Mouse (Mus musculus): ENCODE results near the gene Pnma1.

Pnma1 gene

GRCm38 (mm10) chr12:84152352-84153190, 4.3 kb upstream of the Pnma1 start:
- DNase-seq = no peak

GRCm38 (mm10) chr12:84151911-84152310, 3.6 kb upstream of the Pnma1 start:
- DNase-seq = no peak

- no peak for DNase-seq
These were observed 2.7 kb upstream of the Pnma1 start for GRCm38 (mm10) chr12:84150976-84151375.

- DNase-seq = no peak
These were observed 1.7 kb upstream of the Pnma1 start for GRCm38 (mm10) chr12:84149971-84150370.

GRCm38 (mm10) chr12:84148622-84149012, 328 bp upstream of the Pnma1 start:
- DNase-seq = no peak

- DNase-seq = peak; percentile 44
These were observed 5.8 kb downstream of the Pnma1 start for GRCm38 (mm10) chr12:84142281-84143050.

- DNase-seq = no peak
These were observed 7.0 kb downstream of the Pnma1 start for GRCm38 (mm10) chr12:84141271-84141670.

GRCm38 (mm10) chr12:84140135-84140534, 8.2 kb downstream of the Pnma1 start:
- no peak for DNase-seq

GRCm38 (mm10) chr12:84137131-84137530, 11.2 kb downstream of the Pnma1 start:
- DNase-seq = no peak

GRCm38 (mm10) chr12:84132265-84132664, 16.0 kb downstream of the Pnma1 start:
- DNase-seq = peak; percentile 40

- DNase-seq = no peak
These were observed 18.4 kb downstream of the Pnma1 start for GRCm38 (mm10) chr12:84129931-84130330.

- no peak for DNase-seq
These were observed 19.7 kb downstream of the Pnma1 start for GRCm38 (mm10) chr12:84128576-84128975.

GRCm38 (mm10) chr12:84126899-84127298, 21.4 kb downstream of the Pnma1 start:
- no peak for DNase-seq

- DNase-seq = no peak
These were observed 22.4 kb downstream of the Pnma1 start for GRCm38 (mm10) chr12:84125892-84126291.

GRCm38 (mm10) chr12:84119584-84119983, 28.7 kb downstream of the Pnma1 start:
- no peak for DNase-seq

GRCm38 (mm10) chr12:84114153-84114994, 33.9 kb downstream of the Pnma1 start, which contains the start of gene Dnal1:
Gene Dnal1, plus strand, starts transcription at chr12:84114366.
- peak; percentile 96 for DNase-seq

- DNase-seq = no peak
These were observed 34.6 kb downstream of the Pnma1 start for GRCm38 (mm10) chr12:84113676-84114075.

GRCm38 (mm10) chr12:84110814-84111213, 37.5 kb downstream of the Pnma1 start:
- DNase-seq = no peak

GRCm38 (mm10) chr12:84109924-84110323, 38.4 kb downstream of the Pnma1 start:
- no peak for DNase-seq

- no peak for DNase-seq
These were observed 40.6 kb downstream of the Pnma1 start for GRCm38 (mm10) chr12:84107692-84108091.

- DNase-seq = no peak
These were observed 41.3 kb downstream of the Pnma1 start for GRCm38 (mm10) chr12:84107012-84107411.

GRCm38 (mm10) chr12:84101493-84101845, 46.8 kb downstream of the Pnma1 start:
- DNase-seq = no peak

Data from retina, postnatal 1 day (tissue).